Mouse (Mus musculus) olfactory bulb, adult 2 months (tissue): ENCODE data around the gene Shisa8.

Source experiments
- CTCF ChIP-seq: fragments of 200-500 bp; IDR thresholded peaks from 2 replicates; pipeline ENCODE4 v1.5.1; 2012; ENCODE audit warnings: low read depth, mild to moderate bottlenecking, low read length, moderate library complexity; ENCODE audit not compliant: insufficient read depth
- POLR2A ChIP-seq: fragments of 200-500 bp; IDR thresholded peaks from 2 replicates; pipeline ENCODE4 v1.6.1; 2012; ENCODE audit warnings: mild to moderate bottlenecking, low read depth, low read length, moderate library complexity; ENCODE audit not compliant: insufficient read depth

DNA sequence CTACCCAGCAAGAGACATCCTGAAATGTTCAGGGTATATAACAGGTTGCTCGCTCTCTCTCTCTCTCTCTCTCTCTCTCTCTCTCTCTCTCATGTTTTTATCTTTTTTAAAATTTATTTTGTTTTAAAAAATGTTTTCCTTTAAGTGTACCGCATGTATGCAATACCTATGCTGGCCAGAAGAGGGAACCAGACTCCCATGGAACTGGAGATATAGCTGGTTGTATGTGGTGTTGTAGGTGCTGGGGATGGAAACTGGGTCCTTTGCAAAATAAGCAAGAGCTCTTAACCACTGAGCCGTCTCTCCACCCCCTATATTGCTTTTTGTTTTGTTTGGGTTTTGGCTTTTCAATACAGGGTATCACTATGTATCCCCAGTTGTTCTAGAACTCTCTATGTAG lies 39.0 kb upstream of the Shisa8 start:
- TF ChIP-seq CTCF (no peak), POLR2A (no peak)
